Mouse (Mus musculus): ENCODE results near the gene Anks4b.
A peak's percentile ranks its signal among the peaks of the same experiment; 100 is the strongest.

The Anks4b gene

DNA sequence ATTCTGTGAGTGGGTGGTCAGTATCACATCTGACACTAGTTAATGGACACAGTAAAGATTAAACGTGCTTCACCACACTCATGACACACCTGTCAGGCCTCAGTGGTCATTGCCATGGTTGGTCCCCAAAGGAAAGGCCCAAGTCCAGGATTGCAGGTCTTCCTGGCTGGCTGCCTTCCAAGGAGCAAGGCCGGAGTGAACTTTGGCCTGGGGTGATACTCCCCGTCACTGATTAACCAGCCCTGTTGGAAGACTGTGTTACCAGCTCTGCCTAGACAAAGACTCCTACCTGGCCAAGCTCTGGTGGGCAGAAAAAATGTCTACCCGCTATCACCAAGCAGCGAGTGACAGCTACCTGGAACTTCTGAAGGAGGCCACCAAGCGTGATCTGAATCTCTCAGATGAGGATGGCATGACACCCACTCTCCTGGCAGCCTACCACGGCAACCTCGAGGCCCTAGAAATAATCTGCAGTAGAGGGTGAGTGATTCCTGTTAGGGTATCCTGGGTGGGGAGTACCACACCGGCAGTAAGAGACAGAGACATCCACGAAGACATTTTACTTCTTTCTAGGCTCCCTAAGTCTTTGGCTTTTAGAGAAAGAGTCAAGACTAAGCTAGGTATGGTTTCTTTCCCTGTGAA lies at the start of gene Anks4b:
TSS of gene Anks4b (plus strand) at position 256 of the 642 bp plus-strand sequence.
- DNase-seq (ENCODE audit: low read depth), result no peak

DNA sequence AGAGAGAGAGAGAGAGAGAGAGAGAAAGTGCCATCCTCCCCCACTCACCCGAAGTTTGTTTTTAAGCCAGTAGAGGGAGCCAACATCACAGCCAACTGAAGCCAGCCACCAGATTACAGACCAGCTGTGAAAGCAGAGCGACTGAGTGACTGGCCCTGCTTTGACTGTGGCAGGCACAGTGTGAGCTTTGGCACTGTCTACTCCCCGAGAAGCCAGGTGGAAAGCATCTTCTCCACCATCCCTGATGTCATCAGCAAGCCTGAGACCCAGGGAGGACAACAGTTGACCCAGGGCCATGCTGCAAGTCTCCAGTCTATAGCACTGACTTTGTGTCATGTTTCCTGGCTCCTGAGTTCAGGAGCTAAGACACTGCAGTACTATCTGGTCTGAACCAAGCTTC lies 48.8 kb upstream of the Anks4b start:
- peak; percentile 37 for DNase-seq (ENCODE audit: low read depth)

DNA sequence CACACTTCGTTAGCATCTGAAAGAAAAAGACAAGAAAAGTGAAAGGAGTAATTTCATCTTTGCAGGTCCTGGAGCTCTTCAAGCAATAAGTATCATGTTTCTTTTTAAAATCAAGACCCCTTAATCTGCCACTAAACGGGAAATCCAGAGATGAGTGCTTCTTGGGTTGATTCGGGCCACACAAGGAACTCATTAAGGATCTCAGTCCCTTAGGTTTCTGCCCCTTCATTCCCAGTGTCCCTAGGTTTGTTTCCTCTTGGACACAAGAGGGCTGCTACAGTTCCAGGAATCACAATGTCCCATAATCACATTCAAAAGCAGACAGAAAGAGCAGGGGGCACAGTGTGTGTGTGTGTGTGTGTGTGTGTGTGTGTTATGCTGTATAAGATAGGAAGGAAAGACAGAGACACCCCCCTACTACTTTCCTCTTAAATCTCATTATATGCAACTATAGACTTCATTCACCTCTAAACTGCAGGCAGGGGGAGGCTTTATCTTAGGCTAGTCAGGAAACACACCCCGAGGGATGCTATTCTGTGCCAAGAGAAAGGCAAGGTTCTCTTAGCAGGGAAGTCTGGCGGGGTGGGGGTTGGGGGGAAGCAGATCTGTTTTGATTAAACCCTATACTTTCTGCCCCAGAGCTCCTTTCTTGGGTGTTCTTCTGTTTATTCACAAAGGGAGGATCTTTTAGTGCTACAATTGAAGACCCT lies 46.5 kb upstream of the Anks4b start:
- DNase-seq (ENCODE audit: low read depth), result no peak

DNA sequence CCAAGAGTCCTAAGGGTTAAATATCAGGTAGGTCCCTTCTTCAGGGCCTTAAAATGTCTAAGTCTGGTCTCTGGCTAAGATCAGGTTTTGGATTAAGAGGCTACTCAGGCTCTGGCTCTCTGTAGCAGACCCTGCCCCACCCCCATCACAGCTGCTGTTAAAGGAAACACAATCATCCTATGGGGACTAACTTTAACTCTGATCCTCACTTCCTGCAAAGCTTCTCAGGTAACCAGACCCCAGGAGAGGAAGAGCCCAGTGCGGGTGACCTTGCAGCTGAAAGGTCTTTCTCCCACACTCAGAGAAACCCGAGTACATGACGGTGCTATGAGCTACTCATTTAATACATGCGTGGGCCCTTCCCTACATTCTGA lies 46.0 kb upstream of the Anks4b start:
- no peak for DNase-seq (ENCODE audit: low read depth)

DNA sequence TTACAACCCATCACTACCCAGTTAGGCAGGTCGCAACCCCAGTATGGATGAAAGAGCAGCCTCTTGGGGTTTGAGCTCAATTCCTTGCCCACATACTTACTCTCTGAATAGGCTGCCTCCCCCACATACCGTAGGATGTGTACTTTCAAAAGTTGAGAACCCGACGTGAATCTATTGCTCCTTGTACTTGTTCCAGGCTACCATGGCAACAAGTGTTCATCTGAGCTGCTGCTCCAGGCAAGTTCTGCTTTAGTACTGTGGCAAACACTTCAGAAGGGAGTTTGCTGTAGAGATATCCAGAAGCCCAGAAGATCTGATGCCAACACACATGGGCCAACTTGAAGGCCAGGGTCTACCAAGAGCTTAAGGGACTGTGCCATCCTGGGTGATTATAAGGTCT lies 44.7 kb upstream of the Anks4b start:
- DNase-seq (ENCODE audit: low read depth), result no peak

DNA sequence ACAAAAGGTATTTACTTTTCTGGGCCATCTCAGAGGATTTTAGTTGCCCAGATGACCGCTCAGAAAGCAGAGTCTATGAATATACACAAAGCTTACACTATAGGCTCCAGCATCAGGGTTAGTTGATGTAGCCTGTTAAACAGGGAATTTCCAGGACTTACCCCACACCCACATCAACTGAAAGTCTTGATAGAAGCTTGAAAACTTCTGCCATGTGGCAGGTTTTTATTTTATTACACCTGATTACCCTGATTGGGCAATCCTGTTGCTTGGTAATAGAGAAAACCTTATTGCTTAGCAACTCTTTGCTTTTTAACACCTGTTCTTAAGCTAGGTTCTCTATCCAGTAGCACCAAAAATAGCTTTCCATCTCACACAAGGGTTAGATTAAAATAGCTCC lies 30.9 kb upstream of the Anks4b start:
- DNase-seq (ENCODE audit: low read depth), result no peak

DNA sequence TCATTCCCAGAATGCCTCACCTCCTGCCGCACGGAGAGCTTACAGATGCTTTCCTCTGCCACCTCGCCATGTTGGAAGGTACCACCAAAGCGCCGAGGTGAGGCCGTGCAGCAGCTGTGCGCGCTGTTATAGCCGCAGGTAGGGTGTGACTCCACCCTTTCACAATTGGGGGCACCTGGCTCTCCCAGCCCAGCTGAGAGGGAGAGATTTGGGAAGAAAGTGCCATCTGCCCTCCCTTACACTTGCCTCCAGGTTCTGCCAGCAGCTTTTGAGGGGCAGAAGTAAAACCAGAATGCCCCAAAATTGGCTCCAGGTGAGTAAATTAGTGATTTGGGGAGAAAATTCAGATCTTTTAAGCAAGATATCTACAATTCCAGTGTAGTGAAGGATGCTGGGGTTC lies 28.5 kb upstream of the Anks4b start, which contains the start of gene Zp2:
TSS of gene Zp2 (minus strand) at position 101 of the 400 bp plus-strand sequence.
- DNase-seq (ENCODE audit: low read depth), result no peak

DNA sequence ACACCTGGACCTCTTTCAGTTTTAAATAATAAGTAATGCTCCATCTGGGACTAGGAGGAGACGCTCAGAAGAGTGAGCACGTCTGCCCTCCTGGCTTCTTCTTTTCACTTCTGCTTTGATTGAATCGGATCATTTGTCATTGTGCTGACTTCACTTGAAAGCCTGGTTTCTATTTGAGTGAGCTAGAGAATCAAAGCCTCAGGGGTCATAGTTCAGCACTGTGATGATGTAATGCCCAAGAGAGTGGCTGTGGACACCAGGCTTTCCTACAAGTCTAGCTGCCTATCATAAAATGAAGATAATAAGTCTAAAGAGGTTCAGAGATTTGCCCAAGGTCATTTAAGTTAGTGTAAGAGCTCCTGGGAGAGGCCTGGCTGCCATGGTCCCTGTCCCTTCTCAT lies 23.4 kb upstream of the Anks4b start:
- DNase-seq (ENCODE audit: low read depth), result no peak

DNA sequence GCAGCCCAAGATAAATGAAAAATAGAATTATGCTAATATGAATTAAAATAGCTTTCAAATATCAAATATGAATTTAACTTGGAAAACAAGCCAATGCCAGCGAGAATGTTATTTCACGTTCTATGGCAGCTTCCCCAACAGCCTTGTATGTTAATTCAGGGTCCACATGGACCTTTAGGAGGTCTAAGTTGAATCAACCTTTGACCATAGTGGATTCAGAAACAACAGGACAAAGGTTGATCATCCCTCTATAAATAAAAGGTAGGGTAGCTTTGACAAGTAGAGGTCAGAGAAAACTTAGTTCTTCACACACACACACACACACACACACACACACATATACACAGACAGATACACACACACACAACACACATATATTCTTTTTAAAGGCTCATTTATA lies 22.8 kb upstream of the Anks4b start:
- DNase-seq (ENCODE audit: low read depth), result no peak

DNA sequence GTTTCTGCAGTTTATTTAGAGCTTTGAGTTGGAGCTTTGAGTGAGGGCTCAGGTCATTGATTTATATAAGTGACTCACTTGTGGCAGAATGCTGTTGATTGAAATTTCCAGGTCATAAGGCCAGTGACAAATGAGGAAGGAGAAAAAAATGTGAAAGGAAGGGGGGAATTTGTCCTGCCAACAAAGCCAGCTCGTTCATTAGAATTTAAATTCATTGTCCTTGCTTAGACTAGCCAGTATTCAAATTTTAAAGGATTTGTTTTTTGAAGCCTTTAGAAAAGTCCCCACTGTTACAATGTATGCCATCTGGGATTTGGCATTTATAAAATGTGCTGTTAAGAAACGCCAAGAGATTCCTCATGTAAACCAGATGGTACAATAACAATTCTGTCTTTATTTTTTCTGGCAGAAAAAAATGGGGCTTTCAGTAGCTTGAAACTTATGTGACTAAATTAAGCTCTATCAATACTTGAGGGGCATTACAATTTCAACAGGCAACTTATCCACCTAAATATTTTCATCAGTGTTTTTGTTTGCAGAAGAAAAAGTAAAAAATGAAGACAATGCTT lies 16.7 kb upstream of the Anks4b start:
- no peak for DNase-seq (ENCODE audit: low read depth)

DNA sequence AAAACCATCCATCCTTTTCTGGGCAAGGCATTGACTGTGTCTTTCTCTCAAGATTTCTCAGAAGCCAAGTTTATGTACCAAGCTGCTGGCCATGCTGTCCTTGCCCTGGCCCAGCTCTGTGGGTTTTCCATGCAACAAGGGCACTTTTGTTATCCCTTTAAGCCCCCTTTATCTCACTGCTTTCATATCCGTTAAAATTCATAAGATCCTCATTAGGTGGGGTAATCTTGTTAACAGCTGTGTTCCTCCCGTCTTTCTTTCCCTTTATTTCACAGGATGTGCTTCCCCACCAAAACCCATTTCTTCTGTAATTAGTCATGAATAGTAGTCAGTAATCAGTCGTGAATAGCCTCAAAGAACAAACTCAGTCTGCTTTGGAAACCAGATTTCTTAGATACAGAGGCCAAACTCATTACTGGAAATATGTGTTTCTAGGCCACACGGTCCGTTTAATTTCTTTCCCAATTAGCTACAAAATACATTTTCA lies 16.0 kb upstream of the Anks4b start:
- DNase-seq (ENCODE audit: low read depth), result no peak

DNA sequence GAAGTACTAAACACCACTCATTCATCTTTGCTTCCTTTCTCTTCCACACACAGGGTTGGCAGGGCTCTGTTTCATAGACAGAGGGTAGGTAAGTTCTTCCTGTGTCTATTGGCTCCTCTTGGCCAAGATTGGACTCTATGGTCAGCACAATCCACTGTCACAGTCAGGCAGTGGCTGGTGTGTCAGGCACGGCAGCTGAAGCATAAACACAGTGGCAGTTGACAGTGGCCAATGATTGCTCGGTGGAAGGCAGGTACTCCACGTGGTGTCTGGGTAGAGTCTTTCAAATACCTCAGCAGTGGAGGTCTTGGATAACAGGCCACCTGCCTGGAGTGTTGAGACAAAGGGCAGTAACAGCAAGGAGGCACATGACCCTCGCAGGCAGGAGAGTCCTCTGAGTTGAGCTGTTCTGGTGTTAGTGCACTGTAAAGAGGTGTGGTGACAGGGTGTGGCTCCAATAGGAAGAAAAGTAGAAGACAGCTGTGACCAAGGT lies 15.5 kb upstream of the Anks4b start:
- DNase-seq (ENCODE audit: low read depth), result no peak

DNA sequence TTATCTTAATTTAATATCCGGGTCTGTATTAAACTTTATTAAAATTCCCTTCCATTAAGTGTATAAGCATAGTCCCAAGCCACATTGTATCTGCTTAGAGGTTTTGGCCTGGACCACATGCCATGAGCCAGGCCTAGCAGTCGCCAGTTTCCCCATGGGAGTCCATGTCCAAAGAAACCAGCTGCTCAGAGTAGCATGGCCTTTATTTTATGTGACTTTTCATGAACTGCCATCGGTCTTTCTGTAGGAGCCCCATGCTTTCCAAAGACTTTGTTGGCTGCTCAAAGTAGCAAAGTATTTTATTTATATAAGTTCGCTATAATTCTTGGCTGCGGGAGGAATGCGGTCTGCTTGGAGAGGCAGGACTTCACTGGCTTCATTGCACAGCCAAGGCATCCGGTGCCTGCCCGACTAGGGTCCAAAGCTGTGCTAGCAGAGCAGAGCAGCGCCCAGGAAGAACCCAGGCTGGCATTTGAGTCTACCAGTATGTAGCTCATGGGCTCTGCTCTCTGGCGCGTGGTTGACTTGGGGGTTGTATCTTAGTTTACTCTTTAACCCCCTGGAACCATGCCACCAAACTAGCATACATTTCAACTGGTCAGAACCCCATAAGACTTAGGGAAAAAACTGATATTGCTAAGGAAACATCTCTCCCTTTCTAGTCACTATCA lies 9.9 kb upstream of the Anks4b start:
- DNase-seq (ENCODE audit: low read depth), result no peak

DNA sequence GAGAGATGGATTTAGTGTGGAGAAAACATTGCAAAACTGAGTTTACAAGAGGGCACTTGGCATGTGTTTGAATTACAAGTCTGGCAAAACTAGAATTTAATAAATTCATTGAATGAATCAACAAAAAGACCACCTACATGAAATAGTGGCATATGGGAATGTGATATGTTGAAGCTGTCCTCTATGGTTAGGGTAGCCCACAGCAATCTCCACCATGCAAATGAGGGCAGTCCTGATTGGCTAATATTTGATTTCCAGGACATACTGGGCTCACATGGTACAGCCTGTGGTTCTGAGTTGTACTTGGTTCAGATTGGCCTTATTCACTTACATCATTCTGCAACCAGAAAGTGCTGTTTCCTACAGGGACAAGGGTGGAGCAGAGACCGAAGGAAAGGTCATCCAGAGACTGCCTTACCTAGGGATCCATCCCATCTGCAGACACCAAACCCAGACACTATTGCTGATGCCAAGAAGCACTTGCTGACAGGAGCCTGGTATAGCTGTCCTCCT lies 1.4 kb upstream of the Anks4b start:
- DNase-seq (ENCODE audit: low read depth), result no peak

DNA sequence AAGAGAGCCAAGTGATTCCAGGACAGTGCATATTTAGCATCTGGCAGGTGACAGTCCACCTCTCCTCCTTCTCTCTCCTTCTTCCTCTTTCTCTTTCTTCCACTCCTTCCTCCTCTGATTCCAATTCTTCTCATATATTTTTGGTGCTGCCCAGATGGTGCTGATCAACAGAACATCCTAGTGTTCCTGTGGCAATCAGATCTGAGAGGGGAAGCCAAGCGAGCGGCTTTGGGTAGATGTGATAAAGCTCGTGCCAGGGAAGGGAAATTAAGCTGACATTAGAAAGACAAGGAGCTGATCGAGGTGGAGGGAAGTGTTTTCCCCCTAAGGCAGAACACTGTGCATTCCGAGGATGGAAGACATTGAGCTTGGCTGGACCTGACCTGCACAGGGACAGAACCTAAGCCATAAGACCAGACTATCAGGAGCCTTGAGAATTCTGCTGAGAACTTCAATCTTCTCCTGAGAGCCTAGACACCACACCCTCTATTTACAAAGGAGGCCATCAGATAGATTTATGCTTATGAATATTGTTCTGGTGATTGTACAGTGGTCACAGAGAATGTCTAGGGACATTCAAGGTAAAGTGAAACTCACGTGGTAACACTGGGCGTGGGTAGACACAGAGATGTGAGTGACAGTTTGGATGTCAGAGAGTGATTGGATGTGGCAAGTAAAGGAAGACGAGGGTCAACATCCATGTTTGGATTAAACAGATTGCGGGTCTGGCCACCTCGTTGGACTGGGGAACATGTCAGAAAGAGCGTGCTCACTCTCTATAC lies 1.3 kb downstream of the Anks4b start:
- no peak for DNase-seq (ENCODE audit: low read depth)

DNA sequence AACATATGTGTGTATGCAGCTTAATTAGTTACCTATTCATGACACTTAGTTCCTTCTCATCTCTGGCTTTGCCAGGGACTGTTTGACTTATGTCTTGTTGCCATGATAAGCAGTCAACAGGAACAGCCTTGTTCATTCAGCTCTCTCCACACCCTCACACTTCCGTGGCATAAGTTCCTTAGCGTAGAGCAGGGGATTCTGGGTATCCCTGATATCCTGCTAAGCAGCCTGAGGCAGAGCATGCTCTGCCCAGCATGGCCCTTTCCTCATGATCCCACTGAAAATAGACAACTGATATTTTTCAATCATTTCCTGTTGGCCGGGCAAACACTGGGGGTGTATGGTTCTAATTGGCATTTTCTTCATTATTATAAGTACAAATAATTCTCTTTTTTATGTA lies 4.0 kb downstream of the Anks4b start:
- DNase-seq (ENCODE audit: low read depth), result no peak

DNA sequence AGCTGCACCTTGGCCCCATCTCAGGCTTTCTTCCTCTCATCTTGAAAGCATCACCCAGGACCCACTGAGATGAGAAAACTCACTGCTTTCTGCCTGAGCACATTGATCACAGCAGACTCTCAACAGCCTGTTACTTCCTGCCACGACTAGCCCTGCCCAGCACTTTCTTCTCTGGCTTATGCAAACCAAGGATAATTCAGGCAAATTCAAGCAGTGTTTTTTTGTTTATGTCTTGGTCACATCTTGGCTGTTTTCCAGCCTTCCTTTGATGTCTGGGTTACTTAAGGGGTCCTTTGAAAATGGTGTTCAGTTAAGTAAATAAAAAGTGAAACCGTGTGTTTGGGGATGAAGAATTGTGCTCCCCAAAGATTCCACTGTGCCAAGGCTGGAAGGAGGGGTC lies 5.3 kb downstream of the Anks4b start:
- DNase-seq (ENCODE audit: low read depth), result no peak

DNA sequence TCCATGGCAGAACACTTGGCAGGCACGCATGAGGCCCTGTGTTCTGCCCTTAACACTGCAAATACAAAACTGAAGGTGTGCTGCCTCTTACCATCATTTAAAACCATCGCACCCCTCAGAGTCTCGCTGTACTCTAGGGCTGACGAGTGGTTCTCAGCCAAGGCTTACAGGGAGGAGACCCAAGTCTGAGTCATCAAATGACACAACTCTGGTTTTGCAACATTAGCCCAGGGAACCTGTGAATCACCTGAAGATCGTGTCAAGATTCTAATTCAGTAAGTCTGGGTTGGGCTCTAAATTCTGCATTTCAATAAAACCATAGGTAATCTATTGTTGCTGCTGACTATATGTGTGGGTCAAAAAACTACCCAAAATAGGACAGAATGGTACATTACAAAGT lies 6.9 kb downstream of the Anks4b start:
- DNase-seq (ENCODE audit: low read depth), result peak; percentile 12

DNA sequence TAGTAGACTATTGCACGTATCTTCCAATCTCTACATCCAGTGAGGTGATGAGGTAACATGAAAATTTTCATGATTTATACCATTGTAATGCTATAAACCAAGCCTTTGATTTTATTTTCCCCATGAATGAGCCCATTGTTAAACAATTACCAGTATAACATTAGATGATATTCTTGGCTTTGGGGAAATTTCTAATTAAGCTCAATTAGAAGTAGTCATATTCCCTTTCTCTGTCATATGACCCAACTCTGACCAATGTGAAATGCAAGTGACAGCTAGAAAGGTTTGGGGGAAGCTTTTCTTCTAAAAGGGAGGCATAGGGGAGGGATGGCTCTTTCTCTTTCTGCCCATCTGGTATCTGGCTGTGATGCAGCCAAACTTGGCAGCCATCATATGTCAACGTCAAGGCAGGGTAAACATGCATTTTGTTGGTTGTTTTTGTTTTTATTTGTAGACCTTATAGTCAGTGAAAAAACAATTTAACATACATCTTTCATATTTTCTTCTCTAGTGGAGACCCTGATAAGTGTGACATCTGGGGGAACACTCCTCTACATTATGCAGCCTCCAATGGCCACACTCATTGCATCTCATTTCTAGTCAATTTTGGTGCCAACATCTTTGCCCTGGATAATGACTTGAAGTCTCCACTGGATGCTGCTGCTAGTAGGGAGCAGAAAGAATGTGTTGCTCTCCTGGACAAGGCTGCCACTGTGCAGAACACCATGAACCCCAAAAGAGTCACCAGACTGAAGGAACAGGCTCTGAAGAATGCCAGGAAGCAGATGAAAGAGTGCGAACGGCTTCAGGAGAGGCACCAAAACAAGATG lies 8.0 kb downstream of the Anks4b start:
- no peak for DNase-seq (ENCODE audit: low read depth)

DNA sequence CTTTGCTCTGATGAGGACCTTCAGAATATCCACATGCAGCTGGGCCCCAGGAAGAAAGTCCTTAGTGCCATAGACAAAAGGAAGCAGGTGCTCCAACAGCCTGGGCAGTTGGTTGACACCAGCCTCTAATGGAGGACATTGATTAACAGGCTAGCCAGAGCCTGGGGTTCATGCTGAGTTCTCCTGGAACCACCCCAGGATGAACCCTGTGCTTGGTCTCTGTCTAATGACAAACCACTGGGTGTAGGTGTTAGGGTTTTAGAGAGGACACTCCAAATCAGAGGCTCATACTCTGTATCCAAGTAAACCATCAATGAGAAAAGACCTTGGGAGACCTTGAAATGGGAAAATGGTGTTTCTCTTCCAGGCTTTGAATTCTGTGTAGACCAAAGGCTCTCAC lies 9.2 kb downstream of the Anks4b start:
- DNase-seq (ENCODE audit: low read depth), result no peak

DNA sequence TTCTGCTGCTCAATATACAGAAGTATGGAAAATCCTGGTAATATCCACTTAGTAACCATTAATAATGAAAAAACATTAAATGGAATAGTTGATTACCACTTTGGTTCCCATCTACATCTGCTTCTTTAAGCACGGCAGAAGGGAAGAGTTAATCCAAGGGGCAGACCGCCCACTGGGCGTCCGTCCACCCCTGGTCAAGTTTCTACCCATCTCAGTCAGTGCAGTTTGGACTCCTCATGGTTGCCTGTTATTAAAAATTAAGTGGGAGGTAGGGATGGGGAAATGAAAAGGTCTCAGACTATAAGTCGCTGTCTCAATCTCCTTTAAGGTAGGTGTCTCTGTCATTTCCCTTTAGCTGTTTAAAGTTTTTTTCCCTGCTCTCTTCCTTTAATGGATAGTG lies 15.3 kb downstream of the Anks4b start:
- no peak for DNase-seq (ENCODE audit: low read depth)
